Mouse (Mus musculus) limb, embryonic 10.5 days (tissue): ENCODE results near the gene Adamtsl5. TPM values are rescaled to one million over a fixed set of nuclear protein-coding genes. Genes with fewer than 3 reads are reported as not detected.

ENCODE experiments used
- DNase-seq: peaks from one replicate; pipeline ENCODE4 v3.0.0-alpha.2; 2017; ENCODE audit warnings: low spot score
- H3K27ac ChIP-seq: fragments of 300-500 bp; sonication (generic); 2 replicates; pipeline ENCODE4 v1.5.1; 2016; ENCODE audit warnings: mild to moderate bottlenecking
- H3K27me3 ChIP-seq: fragments of 300-500 bp; sonication (generic); 2 replicates; pipeline ENCODE4 v1.6.1; 2016; ENCODE audit warnings: low read depth, mild to moderate bottlenecking; ENCODE audit not compliant: poor library complexity, severe bottlenecking
- H3K36me3 ChIP-seq: fragments of 300-500 bp; sonication (generic); 2 replicates; pipeline ENCODE4 v1.6.1; 2016; ENCODE audit warnings: mild to moderate bottlenecking, moderate library complexity
- H3K4me1 ChIP-seq: fragments of 300-500 bp; sonication (generic); 2 replicates; pipeline ENCODE4 v1.6.1; 2016
- H3K4me3 ChIP-seq: fragments of 300-500 bp; sonication (generic); 2 replicates; pipeline ENCODE4 v1.5.1; 2016; ENCODE audit warnings: mild to moderate bottlenecking, moderate library complexity
- H3K9me3 ChIP-seq: fragments of 300-500 bp; sonication (generic); replicated peaks from 2 replicates; pipeline ENCODE4 v1.6.1; 2016; ENCODE audit warnings: mild to moderate bottlenecking
- WGBS: fragments of 180-500 bp; shearing (Covaris S2); methylation state at CpG from one replicate; pipeline ENCODE4 v1.1.7; 2016; 5-methylcytosine and 5-hydroxymethylcytosine counted together
- polyA plus RNA-seq: library from polyadenylated mRNA; unstranded; fragments of >200 nt; fragmentation: Nextera tagmentation; extraction: Ambion mirVana; gene quantifications from 2 replicates; pipeline ENCODE4 v1.2.1, GENCODE M21; 2016

Gene Adamtsl5
- polyA plus RNA-seq, 1 experiment from 2014 or later = 0.39 TPM

GRCm38 (mm10) chr10:80385310-80385709 is 37.1 kb upstream of the Adamtsl5 start:
- DNase-seq = no peak
- WGBS = 44% methylated on average over 7 of the region's 7 CpGs
- peaks cover 49% of the 10 kb centered on the region for H3K4me1 ChIP-seq
- H3K27ac ChIP-seq = peak overlapping the region; percentile 93
- peaks cover 62% of the 10 kb centered on the region for H3K36me3 ChIP-seq
- peak overlapping the region; percentile 94 for H3K4me3 ChIP-seq
- no peaks in the 10 kb centered on the region for H3K9me3 ChIP-seq
- no peaks in the 10 kb centered on the region for H3K27me3 ChIP-seq

GRCm38 (mm10) chr10:80384709-80385108 is 36.5 kb upstream of the Adamtsl5 start:
- Histone ChIP-seq H3K27ac (peak overlapping the region; percentile 93), H3K4me1 (peaks cover 49% of the 10 kb centered on the region), H3K36me3 (peaks cover 61% of the 10 kb centered on the region), H3K4me3 (peak overlapping the region; percentile 94), H3K27me3 (no peaks in the 10 kb centered on the region), H3K9me3 (no peaks in the 10 kb centered on the region)
- 86% methylated on average over 7 of the region's 7 CpGs for WGBS
- DNase-seq = no peak

DNA sequence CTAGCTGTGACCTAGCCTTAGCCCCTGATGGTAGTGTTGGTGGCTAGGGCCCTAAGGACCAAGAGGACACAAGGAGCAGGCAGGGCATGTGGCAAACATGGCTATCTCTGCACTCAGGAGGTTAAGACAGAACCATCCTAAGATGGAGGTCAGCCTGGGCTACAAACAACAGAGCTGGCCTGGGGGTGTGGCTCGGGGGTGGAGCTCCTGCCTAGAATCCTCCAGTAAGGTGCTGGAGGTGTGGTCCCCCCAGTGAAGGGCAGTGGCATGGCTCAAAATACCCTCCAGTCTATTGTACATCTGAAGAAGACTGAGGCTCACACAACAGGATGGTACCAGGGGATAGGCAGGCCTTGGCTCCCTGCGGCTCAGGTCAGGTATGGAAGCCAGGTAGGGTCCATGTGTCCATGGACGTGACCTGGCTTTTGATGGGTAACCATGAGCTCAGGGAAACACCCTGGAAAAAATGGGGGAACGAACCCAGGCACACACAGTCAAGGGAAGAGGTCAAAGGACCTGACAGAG is 36.0 kb upstream of the Adamtsl5 start:
- WGBS = 89% methylated on average over 4 of the region's 4 CpGs
- H3K36me3 ChIP-seq = peaks cover 63% of the 10 kb centered on the region
- H3K27ac ChIP-seq = 0 out of 2 replicates have a peak overlapping the region, but pooled peaks have one; percentile 26
- H3K27me3 ChIP-seq = no peaks in the 10 kb centered on the region
- no peaks in the 10 kb centered on the region for H3K9me3 ChIP-seq
- peak overlapping the region; percentile 94 for H3K4me3 ChIP-seq
- H3K4me1 ChIP-seq = peaks cover 49% of the 10 kb centered on the region
- no peak for DNase-seq

GRCm38 (mm10) chr10:80383431-80383830 is 35.2 kb upstream of the Adamtsl5 start:
- Histone ChIP-seq H3K36me3 (peaks cover 63% of the 10 kb centered on the region), H3K9me3 (no peaks in the 10 kb centered on the region), H3K27ac (0 out of 2 replicates have a peak overlapping the region, but pooled peaks have one; percentile 26), H3K4me3 (peak overlapping the region; percentile 94; the same call in 1 of the 2 replicates), H3K27me3 (no peaks in the 10 kb centered on the region), H3K4me1 (peaks cover 42% of the 10 kb centered on the region)
- no peak for DNase-seq
- WGBS = 69% methylated on average over 4 of the region's 4 CpGs

GRCm38 (mm10) chr10:80382641-80383365 is 34.6 kb upstream of the Adamtsl5 start:
- Histone ChIP-seq H3K36me3 (peaks cover 63% of the 10 kb centered on the region), H3K9me3 (no peaks in the 10 kb centered on the region), H3K4me1 (peaks cover 35% of the 10 kb centered on the region), H3K27ac (no peak overlapping the region), H3K4me3 (no peak overlapping the region), H3K27me3 (no peaks in the 10 kb centered on the region)
- WGBS = 93% methylated on average over 7 of the region's 7 CpGs
- no peak for DNase-seq

- WGBS = 54% methylated on average over 10 of the region's 10 CpGs
- peaks cover under 1% of the 10 kb centered on the region; the same call in 1 of the 2 replicates for H3K4me1 ChIP-seq
Measured at GRCm38 (mm10) chr10:80377716-80378115, 29.5 kb upstream of the Adamtsl5 start.

DNA sequence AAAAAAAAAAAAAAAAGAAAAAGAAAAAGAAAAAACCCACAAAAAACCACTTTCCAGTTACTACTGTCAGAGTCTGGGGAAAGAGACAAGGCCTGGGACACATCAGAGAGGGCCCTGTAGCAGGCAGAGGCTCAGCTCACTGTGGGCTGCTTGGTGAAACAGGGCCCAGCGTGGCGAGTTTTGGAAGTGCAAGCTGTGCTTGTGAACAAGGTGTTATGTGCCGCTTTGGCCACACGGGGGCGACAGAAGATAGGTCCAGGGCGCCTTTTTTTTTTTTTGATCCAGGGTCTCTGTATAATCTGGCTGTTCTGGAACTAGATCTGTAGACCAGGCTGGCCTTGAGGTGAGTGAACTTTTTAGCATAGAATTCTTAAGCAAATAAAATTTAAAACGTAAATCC is 27.9 kb upstream of the Adamtsl5 start:
- Histone ChIP-seq H3K4me3 (no peak overlapping the region), H3K36me3 (peaks cover 18% of the 10 kb centered on the region)

More at GRCm38 (mm10) chr10:80377716-80378115, 29.5 kb upstream of the Adamtsl5 start:
- Histone ChIP-seq H3K4me3 (no peak overlapping the region), H3K36me3 (peaks cover 34% of the 10 kb centered on the region), H3K27me3 (peaks cover 3% of the 10 kb centered on the region), H3K27ac (no peak overlapping the region), H3K9me3 (no peaks in the 10 kb centered on the region)
- no peak for DNase-seq

GRCm38 (mm10) chr10:80374063-80374462 is 25.9 kb upstream of the Adamtsl5 start:
- Histone ChIP-seq H3K27ac (no peak overlapping the region), H3K4me3 (no peak overlapping the region), H3K9me3 (no peaks in the 10 kb centered on the region), H3K36me3 (no peaks in the 10 kb centered on the region), H3K4me1 (peaks cover 18% of the 10 kb centered on the region), H3K27me3 (peaks cover 10% of the 10 kb centered on the region)
- DNase-seq = peak; percentile 75
- 19% methylated on average over 6 of the region's 6 CpGs for WGBS

More for the DNA sequence above, 27.9 kb upstream of the Adamtsl5 start:
- WGBS = 3% methylated on average over 7 of the region's 7 CpGs
- H3K9me3 ChIP-seq = no peaks in the 10 kb centered on the region
- DNase-seq = peak; percentile 96
- peaks cover 10% of the 10 kb centered on the region for H3K27me3 ChIP-seq
- peaks cover 16% of the 10 kb centered on the region for H3K4me1 ChIP-seq
- H3K27ac ChIP-seq = no peak overlapping the region

GRCm38 (mm10) chr10:80372706-80373105 is 24.5 kb upstream of the Adamtsl5 start:
- H3K27ac ChIP-seq = no peak overlapping the region
- DNase-seq = no peak
- peaks cover 18% of the 10 kb centered on the region for H3K27me3 ChIP-seq
- no peak overlapping the region for H3K4me3 ChIP-seq
- H3K36me3 ChIP-seq = no peaks in the 10 kb centered on the region
- H3K9me3 ChIP-seq = 0 out of 2 replicates have a peak, but pooled peaks cover 2% of the 10 kb centered on the region
- peaks cover 21% of the 10 kb centered on the region for H3K4me1 ChIP-seq
- WGBS = 84% methylated on average over 6 of the region's 6 CpGs

DNA sequence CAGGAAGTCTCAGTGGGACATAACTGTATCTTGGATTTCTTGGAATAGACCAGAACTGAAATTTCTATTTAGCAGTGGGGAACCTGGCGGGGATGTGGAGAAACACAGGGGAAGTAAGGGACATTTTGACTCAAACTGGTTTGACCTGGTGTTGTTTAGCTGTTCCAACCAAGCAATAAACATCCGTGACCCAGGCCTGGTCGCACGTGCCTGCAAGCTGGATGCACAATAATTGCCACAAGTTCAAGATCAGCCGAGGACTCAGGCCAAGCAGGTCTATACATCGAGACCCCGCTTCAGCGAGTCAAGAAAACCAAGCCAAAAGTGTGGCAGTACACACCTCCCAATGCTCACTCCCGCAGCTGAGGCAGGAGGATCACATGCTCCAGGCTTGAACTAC is 23.8 kb upstream of the Adamtsl5 start:
- WGBS = 54% methylated on average over 9 of the region's 9 CpGs
- Histone ChIP-seq H3K27me3 (peaks cover 24% of the 10 kb centered on the region), H3K4me3 (peak overlapping the region; percentile 44), H3K4me1 (peaks cover 28% of the 10 kb centered on the region), H3K36me3 (no peaks in the 10 kb centered on the region), H3K27ac (0 out of 2 replicates have a peak overlapping the region, but pooled peaks have one; percentile 63), H3K9me3 (0 out of 2 replicates have a peak, but pooled peaks cover 2% of the 10 kb centered on the region)
- DNase-seq = no peak

DNA sequence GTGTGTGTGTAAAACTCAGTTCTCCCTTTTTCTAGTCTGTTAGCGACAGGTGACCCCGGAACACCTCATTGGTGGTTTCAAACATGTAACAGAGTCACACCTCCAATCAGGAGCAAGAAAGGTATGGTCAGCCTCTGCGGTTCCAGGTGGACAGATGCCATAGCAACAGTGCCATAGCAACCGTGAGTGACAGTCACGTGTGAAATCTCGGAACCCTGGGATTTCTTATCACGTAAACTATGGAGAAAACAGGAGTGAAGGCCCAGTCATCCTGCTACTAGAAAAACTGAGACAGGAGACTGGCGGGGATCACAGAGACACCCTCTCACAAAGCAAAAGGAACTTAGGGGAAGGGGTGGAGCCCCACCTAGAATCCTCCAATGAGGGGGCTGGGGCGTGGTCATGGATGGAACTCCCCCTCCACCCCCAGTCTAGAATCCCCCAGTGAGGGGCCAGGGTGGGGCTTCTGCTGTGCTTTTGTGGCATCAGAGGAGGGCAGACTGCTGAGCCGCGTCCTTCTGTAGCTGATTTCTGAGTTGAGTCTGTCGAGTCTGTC is 23.3 kb upstream of the Adamtsl5 start:
- WGBS = 2% methylated on average over 12 of the region's 12 CpGs
- H3K36me3 ChIP-seq = no peaks in the 10 kb centered on the region
- H3K9me3 ChIP-seq = 0 out of 2 replicates have a peak, but pooled peaks cover 2% of the 10 kb centered on the region
- H3K27ac ChIP-seq = peak overlapping the region; percentile 63
- peaks cover 30% of the 10 kb centered on the region for H3K4me1 ChIP-seq
- H3K27me3 ChIP-seq = peaks cover 29% of the 10 kb centered on the region
- peak; percentile 71 for DNase-seq
- peak overlapping the region; percentile 44 for H3K4me3 ChIP-seq

- H3K36me3 ChIP-seq = no peaks in the 10 kb centered on the region
- H3K4me3 ChIP-seq = no peak overlapping the region
- peaks cover 35% of the 10 kb centered on the region for H3K27me3 ChIP-seq
- 80% methylated on average over 21 of the region's 21 CpGs for WGBS
- H3K4me1 ChIP-seq = peaks cover 30% of the 10 kb centered on the region
- H3K27ac ChIP-seq = no peak overlapping the region
- 0 out of 2 replicates have a peak, but pooled peaks cover 2% of the 10 kb centered on the region for H3K9me3 ChIP-seq
- DNase-seq = no peak
Measured at GRCm38 (mm10) chr10:80369995-80370747, 22.0 kb upstream of the Adamtsl5 start.
